Mouse (Mus musculus): ENCODE results near the gene Fgfr2.

The Fgfr2 gene

DNA sequence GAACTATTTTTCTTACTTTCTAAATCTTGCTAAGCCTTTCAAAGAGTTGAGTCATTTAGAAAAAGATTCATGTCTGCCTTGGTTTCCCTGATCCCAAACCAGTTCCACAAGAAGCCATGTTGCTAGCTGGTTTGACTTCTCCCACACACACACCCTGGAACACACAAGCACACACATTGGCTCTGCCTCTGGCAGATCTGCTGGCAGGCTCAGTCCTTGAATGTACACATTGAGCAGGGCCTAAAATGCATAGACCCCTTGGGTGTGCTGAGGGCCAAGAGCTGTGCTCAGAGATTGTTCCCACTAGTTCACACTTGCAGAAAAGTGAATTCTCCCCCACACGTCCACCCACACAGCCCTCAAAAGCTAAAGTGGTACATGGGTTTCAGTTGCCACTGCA is 1164.4 kb downstream of the Fgfr2 start:
- DNase-seq (ENCODE audit: low spot score), result no peak

DNA sequence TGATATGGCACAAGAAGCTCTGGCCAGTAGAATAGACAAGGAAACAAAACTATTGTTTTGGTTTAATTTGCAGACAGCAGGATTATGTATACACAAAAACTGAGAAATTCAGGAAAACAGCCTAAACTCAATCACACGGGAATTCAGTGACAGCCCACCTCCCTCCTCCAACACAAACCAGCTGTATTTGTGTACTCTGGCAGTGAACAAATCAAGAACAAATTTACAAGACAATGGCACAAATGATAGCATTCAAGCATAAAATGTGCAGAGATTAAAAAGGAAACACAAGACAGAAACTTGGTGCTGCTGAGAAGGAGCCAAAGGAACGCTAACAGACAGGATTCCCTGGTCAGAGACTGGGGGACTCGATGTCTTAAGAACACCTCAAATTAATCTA is 1169.7 kb downstream of the Fgfr2 start:
- DNase-seq (ENCODE audit: low spot score), result no peak

DNA sequence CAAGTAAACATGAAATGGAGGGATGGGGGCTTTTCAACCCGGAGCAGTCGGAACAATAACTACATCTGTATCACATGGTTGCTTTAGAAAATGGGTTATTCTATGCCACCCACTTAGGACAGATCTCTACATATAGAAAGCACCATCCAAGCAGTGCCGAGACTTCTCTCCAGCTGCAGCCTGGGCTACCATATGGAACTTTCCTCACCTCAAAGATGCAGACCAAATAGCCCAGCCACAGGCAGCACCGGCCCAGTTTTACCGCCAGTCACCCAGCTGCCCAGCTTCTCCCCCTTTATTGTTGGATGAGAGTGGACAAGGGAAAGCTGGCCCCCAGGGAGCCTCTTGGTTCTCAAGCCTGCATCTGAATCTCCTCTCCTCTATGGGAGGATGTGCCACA is 1172.0 kb downstream of the Fgfr2 start:
- no peak for DNase-seq (ENCODE audit: low spot score)

DNA sequence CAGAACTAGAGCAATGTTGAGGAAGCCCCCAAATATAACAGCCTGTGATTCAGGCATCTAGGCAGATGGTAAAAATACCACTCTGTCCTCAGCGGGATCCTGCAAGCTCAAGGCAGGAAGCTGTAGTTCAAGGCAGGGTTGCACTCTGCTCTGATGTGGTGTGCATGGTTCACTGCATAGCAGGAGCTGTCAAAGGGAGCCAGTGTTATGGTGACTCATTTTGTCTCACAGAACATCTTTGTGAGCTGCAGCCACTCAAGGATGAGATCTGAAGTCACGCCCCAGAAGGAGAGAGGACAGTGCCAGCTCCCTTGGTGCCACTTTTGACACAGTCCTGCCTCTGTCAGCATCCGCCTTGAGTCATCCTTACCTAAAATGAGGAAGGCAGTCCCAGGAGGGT is 1185.5 kb downstream of the Fgfr2 start:
- DNase-seq (ENCODE audit: low spot score), result no peak

DNA sequence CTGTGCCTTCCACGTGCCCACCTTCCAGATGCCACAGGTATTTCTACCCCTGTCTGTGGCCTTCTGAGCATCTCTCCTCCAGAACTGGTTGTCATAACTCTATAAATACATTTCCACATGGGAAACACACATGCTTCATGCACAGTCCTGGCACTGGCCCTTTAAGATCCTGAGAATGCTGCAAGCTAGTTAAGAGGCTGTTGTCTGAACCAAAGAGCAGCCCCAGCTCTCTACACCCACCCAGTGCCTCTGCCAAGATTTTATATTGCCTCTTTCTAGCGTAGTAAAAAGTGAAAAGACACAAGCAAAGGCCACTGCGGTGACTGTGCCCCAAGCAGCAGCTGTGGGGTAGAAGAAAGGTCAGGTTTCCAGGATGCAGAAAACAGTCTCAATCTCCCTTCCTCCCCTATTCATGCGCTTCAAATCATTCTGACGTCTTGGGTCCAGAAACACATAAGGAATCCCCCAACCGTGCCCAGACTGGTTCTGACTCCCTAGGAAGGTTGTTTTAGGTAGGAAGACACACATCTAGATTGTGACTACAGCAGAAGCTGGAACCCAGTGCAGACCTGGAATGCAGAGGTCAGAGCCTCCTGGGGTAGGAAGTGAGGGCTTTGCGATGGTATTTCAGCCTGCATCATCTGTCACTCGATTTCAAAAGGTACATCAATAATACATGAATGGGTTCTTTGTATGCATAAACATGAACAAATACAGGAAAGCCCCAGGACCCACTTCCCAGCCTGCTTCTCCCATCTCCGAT is 1195.7 kb downstream of the Fgfr2 start:
- no peak for DNase-seq (ENCODE audit: low spot score)

DNA sequence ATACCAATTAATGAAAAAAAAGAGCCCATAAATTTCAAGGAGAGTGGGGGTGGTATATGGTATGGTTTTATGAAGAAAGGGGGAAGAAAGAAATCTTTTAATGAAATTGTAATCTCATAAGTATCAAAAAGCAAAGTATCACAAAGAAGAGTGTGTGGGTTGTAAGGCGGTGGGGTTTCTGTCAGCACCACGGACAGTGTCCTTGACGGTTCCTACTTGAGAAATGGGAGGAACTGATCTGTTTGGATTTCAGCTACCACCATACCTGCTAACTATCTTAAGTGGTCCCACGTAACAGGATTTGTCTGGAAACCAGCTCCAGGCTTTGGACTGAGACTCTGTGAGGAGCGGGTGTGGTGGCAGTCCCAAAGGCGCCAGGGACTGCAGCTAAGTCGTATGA is 1205.8 kb downstream of the Fgfr2 start:
- no peak for DNase-seq (ENCODE audit: low spot score)

DNA sequence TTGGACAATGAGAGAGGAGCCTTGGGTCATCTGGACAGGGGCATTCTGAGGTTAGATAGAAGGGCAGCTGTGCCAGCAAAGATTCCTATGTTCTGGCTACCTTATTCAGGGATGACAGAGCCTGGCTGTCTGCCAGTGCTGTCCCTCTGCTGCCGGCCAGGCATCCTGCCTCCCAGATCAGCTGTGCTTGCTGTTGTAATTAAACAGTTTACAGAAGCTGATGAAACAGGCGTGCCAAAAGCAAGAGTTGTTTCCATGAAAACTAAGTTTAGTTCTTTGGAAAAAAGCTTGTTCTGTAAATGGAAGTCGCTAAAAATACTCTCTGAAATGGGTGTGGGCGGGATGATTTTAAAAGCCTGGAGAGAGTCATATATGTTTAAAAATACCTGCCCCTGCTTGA is 1213.5 kb downstream of the Fgfr2 start:
- peak; percentile 29 for DNase-seq (ENCODE audit: low spot score)

DNA sequence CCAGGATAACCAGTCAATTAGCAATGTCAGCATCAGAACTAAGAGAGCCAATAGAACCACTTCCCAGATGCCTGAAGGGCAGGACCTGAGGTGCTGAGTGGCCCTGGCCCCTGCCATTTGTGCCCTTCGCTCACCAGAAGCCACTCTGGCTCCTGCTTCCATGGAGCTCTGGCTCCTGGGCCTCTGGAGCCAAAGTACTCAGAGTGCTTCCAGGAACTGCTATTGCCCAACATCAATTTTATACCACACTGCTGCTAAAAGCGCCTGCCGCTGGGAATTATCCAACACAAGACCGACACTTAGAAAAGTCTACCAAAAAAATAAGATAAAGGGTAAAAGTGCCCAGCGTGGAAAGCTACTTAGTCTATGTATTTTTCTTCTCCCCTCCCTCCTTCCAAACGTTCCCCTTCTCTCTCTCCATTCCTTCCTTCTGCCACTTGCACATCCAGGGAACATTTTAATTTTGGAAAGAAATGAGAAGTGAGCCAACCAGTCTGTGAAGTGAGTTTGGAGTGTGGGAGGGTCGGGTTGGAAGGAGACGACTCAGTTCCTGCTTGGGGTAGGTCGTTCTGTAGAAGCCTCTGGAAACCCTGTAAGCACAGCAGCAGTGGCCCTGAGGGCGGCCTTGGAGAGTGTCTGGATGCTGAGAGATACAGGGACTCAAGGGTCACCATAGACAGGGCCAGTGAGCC is 1216.5 kb downstream of the Fgfr2 start:
- no peak for DNase-seq (ENCODE audit: low spot score)

DNA sequence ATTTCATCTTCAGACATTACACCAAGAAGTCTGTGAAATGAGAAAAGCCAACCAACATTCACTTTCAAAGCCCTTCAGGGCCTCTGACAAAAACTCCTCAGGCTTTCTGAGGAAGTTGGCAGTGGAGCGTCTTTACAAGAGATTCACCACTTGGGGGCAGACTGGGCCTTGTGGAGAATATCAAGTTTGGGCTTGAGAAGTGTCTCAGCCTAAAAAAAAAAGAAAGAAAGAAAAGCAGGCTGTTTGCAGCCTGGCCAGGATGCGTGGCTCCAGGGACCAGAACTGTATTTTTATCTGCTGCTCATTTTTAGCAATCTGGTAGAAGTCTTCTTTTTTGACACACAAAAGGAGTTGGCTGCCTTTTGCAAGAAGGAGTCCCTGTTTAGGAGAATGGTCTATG is 1223.8 kb downstream of the Fgfr2 start:
- DNase-seq (ENCODE audit: low spot score), result peak; percentile 83

DNA sequence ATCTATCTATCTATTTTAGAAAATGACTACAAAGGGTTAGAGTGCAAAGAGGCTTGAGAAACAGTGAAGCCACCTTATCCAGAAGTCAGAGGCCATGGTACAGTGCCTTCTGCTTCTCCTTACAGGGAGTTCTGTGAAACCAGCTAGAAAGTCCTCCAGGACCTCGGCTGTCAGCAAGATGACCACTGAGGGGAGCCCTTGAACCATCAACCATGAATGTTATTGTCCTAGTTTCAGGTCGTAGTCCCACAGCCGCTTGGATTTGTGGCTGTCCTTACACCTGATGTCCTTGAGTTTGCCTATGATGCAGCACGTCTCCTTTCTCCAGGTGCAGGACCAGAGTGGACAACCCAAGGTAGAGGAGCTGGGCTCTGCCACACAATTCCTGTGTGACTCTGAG is 1225.9 kb downstream of the Fgfr2 start:
- DNase-seq (ENCODE audit: low spot score), result no peak

DNA sequence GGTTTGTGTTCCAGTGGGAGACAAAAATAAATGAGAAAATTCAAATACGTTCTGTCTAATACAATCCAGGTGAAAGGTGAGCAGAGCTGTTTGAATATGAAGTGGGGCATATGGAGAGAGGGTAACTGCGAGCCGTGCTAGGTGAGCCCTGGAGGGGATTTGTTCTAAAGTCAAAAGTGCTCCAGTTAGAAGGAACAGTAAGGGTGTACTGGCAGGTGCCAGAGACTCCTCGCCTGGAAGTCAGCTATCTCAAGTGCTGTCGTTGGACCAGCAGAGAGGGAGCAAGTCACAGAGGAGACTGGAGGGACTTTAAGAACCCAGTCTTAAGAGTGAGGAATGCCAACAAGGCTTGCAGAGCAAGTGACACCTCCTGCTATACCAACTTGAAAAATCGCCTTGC is 1240.3 kb downstream of the Fgfr2 start:
- DNase-seq (ENCODE audit: low spot score), result no peak

DNA sequence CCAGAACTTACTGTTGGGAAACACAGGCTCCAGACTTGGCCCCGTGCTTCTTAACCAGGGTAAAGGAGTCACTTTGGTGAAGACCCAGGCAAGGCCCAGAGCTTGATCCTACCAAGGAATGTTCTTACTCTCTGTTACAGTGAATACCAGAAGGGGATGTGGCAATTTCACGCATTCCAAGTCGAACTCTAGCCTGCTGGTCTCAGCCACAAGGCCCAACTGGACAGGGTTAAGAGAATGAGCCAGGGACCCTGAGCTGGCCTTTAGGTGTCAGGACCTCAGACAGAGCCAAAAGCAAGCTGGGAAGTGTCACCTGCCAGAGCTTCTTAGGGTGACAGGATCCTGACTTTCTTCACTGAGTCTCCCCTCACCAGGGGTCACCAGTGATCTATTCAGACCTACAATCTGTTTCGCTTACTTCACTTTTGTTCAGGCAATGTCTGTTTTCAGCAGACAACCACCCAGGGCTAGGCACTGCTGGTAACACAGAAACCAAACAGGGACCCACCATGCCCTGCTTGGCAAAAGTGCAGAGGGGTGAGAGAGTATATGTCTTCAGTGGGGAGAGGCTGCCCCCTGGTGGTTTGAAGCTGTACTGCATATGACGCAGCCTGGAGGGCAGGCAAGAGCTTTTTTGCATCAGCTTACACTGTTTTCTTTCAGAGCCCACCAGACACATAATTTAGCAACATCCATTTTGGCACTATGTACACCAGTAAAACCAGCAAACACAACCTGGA is 1241.1 kb downstream of the Fgfr2 start:
- DNase-seq (ENCODE audit: low spot score), result peak; percentile 74

DNA sequence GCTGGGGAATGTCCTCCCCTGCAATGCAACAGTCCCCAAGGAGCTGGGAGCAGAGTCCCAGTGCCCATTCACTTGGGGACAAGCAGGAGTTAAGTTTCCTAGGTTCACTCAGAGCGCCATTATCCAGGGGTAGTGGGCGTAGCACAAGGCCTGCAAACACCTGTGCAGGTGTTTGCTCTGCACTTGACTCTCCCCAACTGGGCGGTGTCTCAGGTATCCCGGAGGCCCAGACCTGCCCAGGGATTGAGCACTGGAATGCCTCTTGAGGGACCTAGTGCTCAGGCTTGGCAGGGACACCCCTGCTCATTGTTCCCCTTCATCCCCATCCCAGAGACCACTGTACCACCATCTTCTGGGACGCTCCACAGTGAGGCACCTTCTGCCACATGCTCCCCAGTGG is 1243.0 kb downstream of the Fgfr2 start:
- no peak for DNase-seq (ENCODE audit: low spot score)

DNA sequence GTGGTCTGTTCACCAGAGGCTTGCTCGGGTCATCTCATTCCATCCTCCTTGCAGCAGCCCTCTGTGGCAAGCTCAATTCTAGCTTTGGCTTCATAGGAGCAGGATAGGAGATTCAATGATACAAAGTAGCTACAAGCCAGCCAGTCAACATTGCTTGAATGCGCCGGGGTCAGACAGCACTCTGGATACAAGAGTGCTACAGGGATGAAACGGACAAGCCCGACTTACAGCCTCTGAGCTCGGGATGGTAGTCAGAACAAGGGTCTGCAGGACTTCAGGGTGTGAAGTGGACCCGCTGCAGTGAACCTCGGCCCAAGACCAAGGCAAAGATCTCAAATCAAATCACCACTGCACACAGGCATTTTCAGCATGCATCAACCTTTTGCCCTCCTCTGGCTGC is 1244.3 kb downstream of the Fgfr2 start:
- no peak for DNase-seq (ENCODE audit: low spot score)

DNA sequence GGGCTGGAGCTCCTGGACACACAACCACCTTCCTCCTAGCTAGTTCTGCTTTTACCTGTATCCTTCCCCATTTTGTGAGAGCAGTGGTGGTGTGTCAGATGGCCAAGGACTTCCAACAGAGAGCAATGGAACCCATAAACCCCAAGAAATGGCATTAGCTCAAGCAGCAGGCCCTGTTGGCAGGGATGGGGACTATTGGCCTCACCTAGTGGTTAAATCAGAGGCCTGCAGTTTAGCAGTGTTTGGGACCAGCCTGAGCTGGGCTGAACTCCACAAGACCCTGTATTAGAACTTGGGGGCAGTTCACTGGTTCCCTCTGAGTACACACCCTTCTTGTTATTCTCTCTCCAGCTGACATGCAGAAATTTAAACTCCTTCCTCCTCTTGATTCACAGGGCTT is 1262.0 kb downstream of the Fgfr2 start:
- no peak for DNase-seq (ENCODE audit: low spot score)

DNA sequence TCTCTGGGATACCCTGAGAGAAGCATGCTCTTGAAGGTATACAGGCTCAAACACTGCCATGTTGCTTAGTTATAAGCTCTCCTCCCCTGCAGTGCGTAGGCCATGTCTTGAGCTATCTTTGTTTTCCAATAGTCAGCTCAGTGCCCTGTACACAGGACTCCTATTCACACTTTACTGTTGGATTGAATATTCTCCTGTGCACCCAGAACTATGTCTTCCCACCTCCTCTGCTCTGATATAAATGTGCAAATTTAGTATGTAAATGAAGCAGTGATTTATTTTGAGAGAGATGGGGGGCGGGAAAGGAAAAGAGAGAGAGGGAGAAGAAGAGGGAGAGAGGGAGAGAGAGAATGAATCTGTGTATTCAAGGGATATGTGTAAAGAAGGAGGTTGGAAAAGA is 1267.5 kb downstream of the Fgfr2 start:
- no peak for DNase-seq (ENCODE audit: low spot score)

DNA sequence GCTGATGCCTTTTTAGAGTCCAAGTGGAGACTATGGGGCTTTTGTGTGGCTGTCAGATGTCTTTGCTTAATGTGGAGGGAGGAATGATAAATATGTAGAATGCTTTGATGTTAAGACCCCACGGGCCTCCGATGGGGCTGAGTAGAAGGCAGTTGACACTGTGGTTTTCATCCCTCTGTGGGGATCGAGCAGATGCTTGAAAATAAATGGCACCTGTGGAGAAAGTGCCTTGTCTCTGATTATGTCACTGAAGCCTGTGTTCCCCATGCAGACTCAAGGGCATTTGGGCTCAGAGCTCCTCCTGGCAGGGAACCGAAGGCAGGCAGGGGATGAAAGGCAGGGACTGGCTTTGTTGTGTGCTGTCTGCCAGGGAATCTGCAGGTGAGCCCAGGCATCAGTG is 1272.6 kb downstream of the Fgfr2 start:
- no peak for DNase-seq (ENCODE audit: low spot score)

DNA sequence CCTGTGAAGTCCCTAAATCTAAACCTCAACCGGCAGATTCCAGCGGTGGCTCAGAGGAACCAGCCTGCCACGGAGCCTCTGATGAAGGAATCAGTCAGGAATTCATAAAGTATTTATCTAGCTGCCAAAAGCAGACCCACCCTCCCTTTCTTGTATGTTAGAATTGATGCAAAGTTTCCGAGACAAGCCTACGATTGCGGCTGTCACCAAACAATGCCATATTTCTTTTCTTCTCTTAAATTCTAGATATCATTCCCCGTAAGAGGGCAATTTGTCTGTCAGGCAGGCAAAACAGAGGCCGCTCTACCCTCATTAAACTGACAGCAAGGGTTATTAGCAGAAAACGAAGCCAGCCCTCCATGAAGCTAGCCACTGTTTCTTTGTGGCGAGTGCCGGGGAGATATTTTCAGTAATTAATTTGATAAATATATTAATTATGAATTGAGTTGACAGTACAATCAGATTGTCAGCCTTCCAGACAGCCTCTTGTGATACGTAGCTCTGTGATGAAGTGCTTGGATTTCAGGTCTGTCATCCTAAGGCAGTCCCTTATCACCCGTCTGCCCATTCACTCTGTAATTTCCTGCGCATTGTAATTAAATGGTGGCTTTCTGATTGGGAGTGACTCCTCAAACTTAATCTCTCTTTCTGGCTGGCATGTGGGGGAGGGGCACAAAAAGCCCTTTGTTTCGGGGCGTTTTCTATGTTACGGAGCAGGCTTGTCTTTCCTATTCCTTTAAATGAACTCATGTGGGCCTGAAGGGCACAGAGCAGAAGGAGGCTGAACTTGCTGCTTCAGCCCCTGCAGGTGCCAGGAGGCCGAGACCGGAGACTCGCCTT is 1276.9 kb downstream of the Fgfr2 start:
- DNase-seq (ENCODE audit: low spot score), result no peak

DNA sequence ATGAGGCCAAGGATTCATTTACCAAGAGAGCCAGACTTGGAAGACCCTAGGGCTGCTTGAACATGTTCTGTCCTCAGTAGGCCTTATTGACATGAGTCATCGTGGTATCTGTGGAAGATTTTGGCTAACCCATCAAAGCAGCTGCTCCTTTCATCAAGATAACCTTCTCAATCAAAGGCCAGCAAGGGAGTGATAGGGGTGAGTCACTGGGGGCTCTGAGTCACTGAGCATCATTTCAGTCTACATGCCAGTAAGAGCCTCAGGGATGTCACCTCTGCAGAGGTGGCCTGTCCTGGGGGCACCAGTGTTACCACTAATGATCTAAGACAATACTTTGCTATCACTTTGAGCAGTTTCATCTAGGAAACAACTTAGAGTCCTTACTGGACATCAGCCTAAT is 1292.9 kb downstream of the Fgfr2 start:
- DNase-seq (ENCODE audit: low spot score), result no peak

DNA sequence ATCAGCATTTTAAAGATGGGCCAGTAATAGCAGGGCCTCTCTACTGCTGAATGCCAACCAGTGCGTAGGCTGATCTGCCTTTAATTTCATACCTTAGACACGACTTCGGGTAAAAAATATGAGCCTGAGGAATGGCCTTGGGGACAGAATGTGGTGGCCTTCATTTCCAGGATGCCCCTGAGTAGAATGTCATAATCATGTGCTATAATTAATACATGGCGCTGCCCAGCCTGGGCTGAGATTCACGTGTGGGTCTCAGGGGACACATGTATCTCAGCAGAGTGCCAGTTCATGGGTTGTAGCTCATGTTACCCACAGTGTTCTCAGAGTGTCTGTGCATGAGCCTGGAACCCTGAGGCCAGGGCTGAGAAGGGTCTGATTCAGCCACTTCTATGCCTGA is 1296.3 kb downstream of the Fgfr2 start:
- no peak for DNase-seq (ENCODE audit: low spot score)

DNA sequence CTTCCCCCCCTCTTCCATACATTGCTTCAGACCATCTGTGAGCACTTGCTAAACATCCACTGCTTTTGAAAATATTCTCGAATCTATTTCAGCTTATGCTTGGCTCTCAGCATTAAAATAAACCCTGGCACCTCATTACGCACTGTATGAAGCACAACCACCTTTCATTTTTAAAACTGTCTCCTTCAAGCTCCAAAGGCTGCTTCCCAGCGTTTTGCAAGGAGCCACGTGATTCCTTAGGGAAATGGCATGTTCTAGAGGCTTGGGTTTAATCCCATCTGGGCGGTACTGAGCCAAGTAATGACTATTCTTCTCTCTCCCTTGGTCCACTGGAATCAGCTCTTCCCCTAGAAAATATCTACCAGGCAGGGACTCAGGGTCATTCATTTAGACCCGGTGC is 1305.2 kb downstream of the Fgfr2 start:
- no peak for DNase-seq (ENCODE audit: low spot score)

DNA sequence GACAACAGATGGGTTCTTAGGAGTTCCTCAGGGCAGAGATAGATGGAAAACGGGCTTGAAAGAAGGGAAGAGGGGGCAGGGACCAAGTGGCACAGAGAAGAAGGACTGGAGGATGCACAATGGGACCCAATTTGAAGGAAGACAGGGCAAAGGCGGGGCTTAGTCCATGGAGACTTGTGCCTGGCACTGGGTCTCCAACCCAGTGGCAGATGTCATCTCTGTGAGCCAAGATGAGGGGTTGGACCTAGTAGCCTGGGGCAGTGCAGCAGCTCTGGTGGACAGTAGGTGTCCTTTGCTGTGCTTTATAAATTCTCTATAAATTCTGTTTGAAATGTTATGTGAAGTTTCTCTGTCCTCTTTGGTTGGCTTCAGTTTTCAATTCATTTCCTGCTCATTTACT is 1306.5 kb downstream of the Fgfr2 start:
- DNase-seq (ENCODE audit: low spot score), result no peak

Measured in layer of hippocampus, adult 11-12 months (tissue).